Mouse (Mus musculus): ENCODE data around the gene Kpna1. TPM values are rescaled to one million over a fixed set of nuclear protein-coding genes. Genes with fewer than 3 reads are reported as not detected.

The Kpna1 gene
- polyA plus RNA-seq, 1 experiment, result 66.0 TPM

- TF ChIP-seq GATA1 (IDR thresholded peaks at IDR 0.05; ENCODE audit: low read length), result no peak
Observed at GRCm38 (mm10) chr16:36053524-36054275, 75.2 kb downstream of the Kpna1 start.

- TF ChIP-seq GATA1 (IDR thresholded peaks at IDR 0.05; ENCODE audit: low read length), result no peak
Observed at GRCm38 (mm10) chr16:36054920-36055319, 76.4 kb downstream of the Kpna1 start.

GRCm38 (mm10) chr16:36056416-36056815 lies 77.9 kb downstream of the Kpna1 start:
- no peak for TF ChIP-seq GATA1 (IDR thresholded peaks at IDR 0.05; ENCODE audit: low read length)

- TF ChIP-seq GATA1 (IDR thresholded peaks at IDR 0.05; ENCODE audit: low read length), result no peak
Observed at GRCm38 (mm10) chr16:36057933-36058475, 79.5 kb downstream of the Kpna1 start.

GRCm38 (mm10) chr16:36063315-36063714 lies 84.8 kb downstream of the Kpna1 start:
- TF ChIP-seq GATA1 (IDR thresholded peaks at IDR 0.05; ENCODE audit: low read length), result no peak

GRCm38 (mm10) chr16:36064904-36065303 lies 86.4 kb downstream of the Kpna1 start:
- no peak for TF ChIP-seq GATA1 (IDR thresholded peaks at IDR 0.05; ENCODE audit: low read length)

GRCm38 (mm10) chr16:36067694-36068093 lies 89.1 kb downstream of the Kpna1 start:
- no peak for TF ChIP-seq GATA1 (IDR thresholded peaks at IDR 0.05; ENCODE audit: low read length)

GRCm38 (mm10) chr16:36068356-36068755 lies 89.8 kb downstream of the Kpna1 start:
- no peak for TF ChIP-seq GATA1 (IDR thresholded peaks at IDR 0.05; ENCODE audit: low read length)

GRCm38 (mm10) chr16:36069819-36070575 lies 91.4 kb downstream of the Kpna1 start:
- no peak for TF ChIP-seq GATA1 (IDR thresholded peaks at IDR 0.05; ENCODE audit: low read length)

- TF ChIP-seq GATA1 (IDR thresholded peaks at IDR 0.05; ENCODE audit: low read length), result no peak
Observed at GRCm38 (mm10) chr16:36071071-36071449, 92.5 kb downstream of the Kpna1 start.

- no peak for TF ChIP-seq GATA1 (IDR thresholded peaks at IDR 0.05; ENCODE audit: low read length)
Observed at GRCm38 (mm10) chr16:36071450-36072379, 93.2 kb downstream of the Kpna1 start, which contains the start of the genes Fam162a and Ccdc58. TSS of gene Fam162a (minus strand) at chr16:36071594. TSS of gene Ccdc58 (plus strand) at chr16:36071685.

- TF ChIP-seq GATA1 (IDR thresholded peaks at IDR 0.05; ENCODE audit: low read length), result no peak
Observed at GRCm38 (mm10) chr16:36072410-36073011, 94.0 kb downstream of the Kpna1 start.

GRCm38 (mm10) chr16:36074772-36075171 lies 96.2 kb downstream of the Kpna1 start:
- no peak for TF ChIP-seq GATA1 (IDR thresholded peaks at IDR 0.05; ENCODE audit: low read length)

- no peak for TF ChIP-seq GATA1 (IDR thresholded peaks at IDR 0.05; ENCODE audit: low read length)
Observed at GRCm38 (mm10) chr16:36079916-36080315, 101.4 kb downstream of the Kpna1 start.

Other genes starting within 250 kb of the Kpna1 start
- 2.9 and 4.1 TPM in 2 replicates for gene Dirc2, start 209.4 kb upstream of the Kpna1 start, polyA plus RNA-seq (2012)
- 33.7 and 44.0 TPM in 2 replicates for gene Hspbap1, start 208.4 kb upstream of the Kpna1 start, polyA plus RNA-seq (2012)
- gene Parp14, start 107.2 kb upstream of the Kpna1 start, polyA plus RNA-seq (2012), result 2.2 and 3.7 TPM in 2 replicates
- 1.3 and 2.0 TPM in 2 replicates for gene Parp9, start 40.3 kb upstream of the Kpna1 start, polyA plus RNA-seq (2012)
- gene Dtx3l, start 39.6 kb upstream of the Kpna1 start, polyA plus RNA-seq (2012), result 2.3 and 2.8 TPM in 2 replicates
- gene Wdr5b, start 62.4 kb downstream of the Kpna1 start, polyA plus RNA-seq (2012), result 0.22 and 0.35 TPM in 2 replicates
- gene Fam162a, start 92.8 kb downstream of the Kpna1 start, polyA plus RNA-seq (2012), result 162 and 401 TPM in 2 replicates
- gene Ccdc58, start 92.9 kb downstream of the Kpna1 start, polyA plus RNA-seq (2012), result 5.6 and 8.0 TPM in 2 replicates
- gene Csta1, start 152.5 kb downstream of the Kpna1 start, polyA plus RNA-seq (2012), result not detected in 2 replicates
- gene Stfa2l1, start 178.1 kb downstream of the Kpna1 start, polyA plus RNA-seq (2012), result not detected in 2 replicates
- not detected in 2 replicates for gene Gm5483, start 205.5 kb downstream of the Kpna1 start, polyA plus RNA-seq (2012)
- not detected in 2 replicates for gene Gm5416, start 231.7 kb downstream of the Kpna1 start, polyA plus RNA-seq (2012)
- gene 2010005H15Rik, start 242.7 kb downstream of the Kpna1 start, polyA plus RNA-seq (2012), result not detected in 2 replicates

Measured in G1E-ER4 (cell line).